Mouse (Mus musculus) cerebellum, adult (tissue): ENCODE measurements at regions not wholly inside any gene's neighbourhood (a gene's known extent, or its start where the extent isn't known, plus 50 kb on each side); places are given as distances from the start of the nearest gene placed in this dataset.
A peak's percentile ranks its signal among the peaks of the same experiment; 100 is the strongest.

Experiments used
- ATAC-seq: cut with Nextera tagmentation; 2 replicates; pipeline ENCODE4 v1.9.2; 2017; ENCODE audit warnings: mild to moderate bottlenecking, moderate library complexity, mixed read lengths; ENCODE audit not compliant: insufficient number of reproducible peaks, low FRiP score, low TSS enrichment

- no peak for ATAC-seq
Measured at GRCm38 (mm10) chr1:73857497-73857896, 266.8 kb downstream of the Tns1 start.

GRCm38 (mm10) chr1:73856811-73857210 lies 267.4 kb downstream of the Tns1 start:
- ATAC-seq: no peak

DNA sequence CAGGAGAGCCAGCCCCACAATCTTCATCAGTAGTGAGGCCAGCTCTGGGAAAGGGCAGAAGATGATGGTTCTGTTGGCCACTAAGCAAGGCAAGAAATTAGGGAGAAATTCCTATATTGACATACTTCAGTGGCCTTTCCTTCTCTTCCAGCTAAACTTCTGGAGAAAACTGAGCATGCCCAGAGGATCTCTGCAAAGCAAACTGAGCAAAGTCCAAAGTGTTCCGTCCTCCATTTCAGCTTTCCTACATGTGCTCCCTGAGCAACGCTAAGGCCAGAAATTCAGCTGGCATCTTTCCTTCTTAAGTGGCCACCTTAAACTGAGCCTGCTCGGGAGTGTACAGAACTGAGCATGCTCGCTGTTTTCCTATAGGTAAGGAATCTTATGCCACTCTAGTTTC lies 268.9 kb downstream of the Tns1 start:
- ATAC-seq: no peak

DNA sequence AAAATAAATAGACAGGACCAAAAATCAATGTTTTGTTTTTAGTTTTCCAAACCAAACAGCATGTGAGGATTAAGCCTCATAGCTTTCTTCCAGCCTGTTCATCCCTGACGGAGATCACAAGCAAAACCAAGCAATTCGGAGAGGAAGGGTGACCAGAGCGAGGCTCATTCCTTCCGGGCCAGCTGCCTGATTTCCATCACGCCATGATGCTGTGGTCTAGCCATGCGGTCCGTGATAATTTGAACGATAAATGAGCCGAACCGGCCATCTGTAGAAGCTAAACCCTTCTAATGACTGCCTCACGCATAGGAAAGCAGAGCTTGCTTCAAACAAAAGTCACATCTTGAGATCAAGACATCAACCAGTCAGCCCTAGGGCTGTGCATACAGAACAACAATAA lies 270.4 kb downstream of the Tns1 start:
- no peak for ATAC-seq

- ATAC-seq: no peak
Measured at GRCm38 (mm10) chr1:73850173-73851014, 273.9 kb downstream of the Tns1 start.

DNA sequence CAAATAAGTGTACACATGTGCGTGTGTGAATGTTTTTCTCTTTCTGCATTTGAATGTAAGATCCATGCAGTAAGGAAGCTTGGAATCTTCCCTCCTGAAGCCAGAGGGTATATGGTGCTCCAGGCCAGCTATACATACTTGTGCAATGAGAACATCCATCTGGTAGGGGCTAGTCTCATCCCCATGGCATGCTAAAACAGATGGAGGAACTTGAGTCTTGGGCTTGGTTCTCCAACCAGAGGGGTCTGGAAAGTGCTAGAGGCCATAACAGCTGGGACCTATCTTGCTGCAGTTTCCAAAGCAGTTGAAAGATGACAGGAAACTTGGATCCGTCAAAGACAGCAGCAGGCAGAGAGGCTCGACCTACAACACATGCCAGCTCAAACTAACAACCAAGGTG lies 275.9 kb downstream of the Tns1 start:
- no peak for ATAC-seq

DNA sequence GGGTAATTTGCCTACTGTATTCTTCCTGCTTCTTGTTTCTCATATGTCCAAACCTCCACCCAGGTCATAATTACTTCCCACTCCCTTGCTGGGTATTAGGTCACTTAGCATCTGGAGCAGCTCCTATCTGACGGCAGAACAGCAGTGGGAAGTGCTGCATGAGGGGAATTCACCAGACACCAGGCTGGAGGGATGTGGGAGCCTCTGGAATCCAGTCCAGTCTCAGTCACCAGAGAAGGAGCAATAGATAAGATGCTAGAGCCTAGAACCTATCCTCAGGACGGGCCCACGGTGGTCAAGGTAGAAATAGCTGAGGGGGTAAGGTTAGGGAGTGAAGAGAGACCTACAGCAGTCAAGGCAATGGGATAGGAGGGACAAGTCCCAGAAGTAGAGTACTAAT lies 277.1 kb downstream of the Tns1 start:
- ATAC-seq: no peak

DNA sequence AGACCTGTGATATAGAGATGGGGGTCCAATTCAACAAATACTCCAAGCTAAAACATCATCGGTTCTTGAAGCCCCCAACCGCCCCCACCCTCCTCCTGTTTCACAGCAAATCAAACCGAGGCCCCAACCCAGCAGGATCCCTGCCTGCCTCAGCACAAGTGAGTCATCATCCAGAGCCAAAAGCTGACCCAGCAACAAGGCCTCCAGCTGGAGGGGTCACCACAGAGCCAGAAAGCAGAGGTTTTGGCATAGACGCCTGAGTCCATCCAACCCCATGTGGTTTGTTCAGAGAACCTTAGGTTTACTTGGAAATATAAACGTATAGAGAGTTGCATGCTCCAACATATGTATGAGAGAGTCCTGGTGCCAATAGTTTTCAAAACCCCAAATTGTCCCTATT lies 279.1 kb downstream of the Tns1 start:
- ATAC-seq: no peak

GRCm38 (mm10) chr1:73844574-73844973 lies 279.7 kb downstream of the Tns1 start:
- ATAC-seq: no peak

DNA sequence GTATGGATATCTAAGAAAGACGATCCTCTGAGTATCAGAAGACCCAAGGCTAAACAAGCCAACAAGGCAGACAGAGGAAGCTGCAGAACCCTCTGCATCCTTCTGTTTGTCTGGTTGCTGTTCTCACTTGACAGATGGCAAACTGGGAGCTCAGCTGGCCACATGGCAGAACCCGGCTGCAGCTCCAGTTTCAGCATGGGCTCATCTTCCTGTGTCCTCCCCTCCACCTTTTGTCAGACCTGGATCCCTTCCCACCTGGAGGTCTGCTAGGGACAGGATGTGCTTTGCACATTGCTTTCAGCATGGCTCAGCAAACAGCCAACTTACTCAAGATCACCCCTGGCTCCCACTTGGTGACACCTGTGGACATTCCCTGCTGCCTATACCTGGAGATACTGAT lies 284.9 kb downstream of the Tns1 start:
- ATAC-seq: peak; percentile 37; the same call in 1 of the 2 replicates

DNA sequence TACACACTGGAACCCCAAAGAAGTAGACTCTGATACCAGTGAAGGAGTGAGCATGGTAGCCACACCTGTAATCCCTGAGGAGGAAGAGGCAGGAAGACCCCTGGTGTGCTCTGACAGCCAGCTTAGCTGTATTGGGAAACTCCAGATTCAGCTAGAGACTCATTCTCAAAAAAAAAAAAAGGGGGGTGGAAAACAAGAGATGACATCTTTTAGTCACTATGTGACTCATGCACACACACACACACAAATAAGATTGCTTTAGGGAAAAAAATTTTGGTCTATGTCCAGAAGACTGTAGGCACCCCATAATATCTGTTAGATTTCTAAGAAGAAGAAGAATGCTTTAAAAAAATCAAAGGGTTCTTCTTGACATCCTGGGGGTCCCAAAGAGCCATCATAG lies 287.6 kb downstream of the Tns1 start:
- ATAC-seq: no peak

DNA sequence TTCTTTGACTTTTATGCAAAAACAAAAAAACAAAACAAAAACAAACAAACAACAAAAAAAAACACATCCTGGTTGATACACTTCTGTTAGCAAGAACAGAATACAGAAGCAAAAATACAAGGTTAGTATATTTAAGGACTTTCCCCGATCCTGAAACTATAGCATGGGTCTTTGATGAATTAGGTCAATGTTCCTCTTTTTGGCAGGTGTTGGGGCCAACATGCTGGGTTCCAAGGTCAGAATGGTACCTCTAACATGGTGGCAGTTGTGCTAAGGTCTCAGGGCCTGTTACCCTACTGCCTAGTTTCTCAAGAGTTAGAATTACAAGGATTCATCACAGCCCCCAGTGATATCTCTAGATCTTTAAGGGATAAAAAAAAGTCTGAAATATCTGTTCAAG lies 289.7 kb downstream of the Tns1 start:
- no peak for ATAC-seq

GRCm38 (mm10) chr1:73830486-73831132 lies 293.6 kb downstream of the Tns1 start:
- no peak for ATAC-seq

- ATAC-seq: peak; percentile 80
Measured at GRCm38 (mm10) chr1:73828996-73829395, 295.3 kb downstream of the Tns1 start.

GRCm38 (mm10) chr1:73826243-73826930 lies 297.9 kb downstream of the Tns1 start:
- ATAC-seq: peak; percentile 71

GRCm38 (mm10) chr1:73824406-73825184 lies 299.7 kb downstream of the Tns1 start:
- no peak for ATAC-seq

DNA sequence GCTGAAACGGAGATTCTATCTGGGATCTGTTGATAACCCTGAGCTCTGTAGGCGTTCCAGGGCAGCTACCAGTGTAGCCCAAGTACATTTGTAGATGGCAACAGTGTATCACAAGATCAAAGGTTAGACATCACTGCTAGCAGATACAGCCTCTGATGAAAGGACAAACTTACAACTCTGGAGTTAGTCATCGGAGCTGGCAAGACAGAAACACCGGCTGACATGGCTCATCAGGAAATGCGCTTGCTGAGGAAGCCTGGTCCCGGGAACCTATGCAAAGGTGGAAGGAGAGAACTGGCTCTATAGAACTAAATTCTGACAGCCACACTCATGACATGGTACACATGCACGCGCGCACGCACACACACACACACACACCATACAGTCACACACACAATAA lies 300.5 kb downstream of the Tns1 start:
- no peak for ATAC-seq

- no peak for ATAC-seq
Measured at GRCm38 (mm10) chr1:73822616-73823015, 301.6 kb downstream of the Tns1 start.

- ATAC-seq: no peak
Measured at GRCm38 (mm10) chr1:73820701-73821100, 303.5 kb downstream of the Tns1 start.

DNA sequence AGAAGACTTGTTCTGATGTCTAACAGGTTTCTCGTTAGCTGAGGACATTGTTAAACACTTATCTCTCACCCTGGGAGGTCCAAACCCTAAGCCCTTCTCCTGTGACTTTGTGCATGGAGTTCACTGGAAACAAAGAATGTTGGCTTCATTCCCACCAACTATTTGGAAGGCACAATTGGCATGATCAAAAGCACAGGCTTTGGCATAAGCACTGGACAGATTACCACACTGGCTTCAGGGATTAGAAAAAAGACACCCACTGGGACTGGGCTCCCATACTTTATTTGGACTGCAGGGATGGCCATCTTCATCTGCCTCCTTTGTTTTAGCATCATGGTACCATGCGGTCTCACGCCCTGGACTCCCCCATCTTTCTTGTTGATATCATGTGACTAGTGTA lies 317.0 kb downstream of the Tns1 start:
- no peak for ATAC-seq

- ATAC-seq: no peak
Measured at GRCm38 (mm10) chr1:73805156-73805555, 319.1 kb downstream of the Tns1 start.
